Mouse (Mus musculus) small intestine, adult 2 months (tissue): ENCODE measurements at regions not wholly inside any gene's neighbourhood (a gene's known extent, or its start where the extent isn't known, plus 50 kb on each side); places are given as distances from the start of the nearest gene placed in this dataset.

Source experiments
- H3K27ac ChIP-seq: fragments of 200-500 bp; 2 replicates; pipeline ENCODE4 v1.5.1; 2012; ENCODE audit warnings: low read depth, low read length, control low read depth, inconsistent platforms; ENCODE audit not compliant: insufficient read depth
- H3K27me3 ChIP-seq: fragments of 200-500 bp; 2 replicates; pipeline ENCODE4 v1.6.1; 2012; ENCODE audit warnings: mild to moderate bottlenecking, moderate library complexity, low read length, inconsistent platforms; ENCODE audit not compliant: control insufficient read depth, insufficient read depth
- H3K36me3 ChIP-seq: fragments of 200-500 bp; 2 replicates; pipeline ENCODE4 v1.6.1; 2012; ENCODE audit warnings: mild to moderate bottlenecking, low read length, control low read depth, inconsistent platforms; ENCODE audit not compliant: control insufficient read depth, insufficient read depth
- H3K4me1 ChIP-seq: fragments of 200-500 bp; 2 replicates; pipeline ENCODE4 v1.6.1; 2012; ENCODE audit warnings: low read length, inconsistent platforms, mixed read lengths; ENCODE audit not compliant: control insufficient read depth, insufficient read depth, insufficient read length
- H3K4me3 ChIP-seq: fragments of 200-500 bp; 2 replicates; pipeline ENCODE4 v1.5.1; 2012; ENCODE audit warnings: low read depth, mild to moderate bottlenecking, control low read depth, inconsistent platforms, low read length, moderate library complexity
- CTCF ChIP-seq: fragments of 200-500 bp; IDR thresholded peaks from 2 replicates; pipeline ENCODE4 v1.5.1; 2012; ENCODE audit warnings: low read depth, mild to moderate bottlenecking, control low read depth, inconsistent platforms, low read length, moderate library complexity, mixed read lengths; ENCODE audit not compliant: insufficient replicate concordance, insufficient read length; ENCODE audit errors: extremely low read depth
- POLR2A ChIP-seq: fragments of 200-500 bp; IDR thresholded peaks from 2 replicates; pipeline ENCODE4 v1.6.1; 2012; ENCODE audit warnings: low read depth, mild to moderate bottlenecking, control low read depth, inconsistent platforms, low read length, moderate library complexity
- WGBS: fragments of 180-500 bp; shearing (Covaris S2); methylation state at CpG from one replicate; pipeline ENCODE4 v1.1.7; 2018; 5-methylcytosine and 5-hydroxymethylcytosine counted together

- H3K36me3 ChIP-seq: no peaks in the 10 kb centered on the region
- H3K27ac ChIP-seq: no peak overlapping the region
- no peak overlapping the region for H3K4me3 ChIP-seq
- WGBS: 75% methylated on average over 4 of the region's 4 CpGs
- no peaks in the 10 kb centered on the region for H3K27me3 ChIP-seq
- no peak for TF ChIP-seq CTCF
- TF ChIP-seq POLR2A: no peak
- peaks cover 2% of the 10 kb centered on the region; the same call in 1 of the 2 replicates for H3K4me1 ChIP-seq
These were observed 243.7 kb downstream of the Fam49a start for GRCm38 (mm10) chr12:12505590-12505989.

DNA sequence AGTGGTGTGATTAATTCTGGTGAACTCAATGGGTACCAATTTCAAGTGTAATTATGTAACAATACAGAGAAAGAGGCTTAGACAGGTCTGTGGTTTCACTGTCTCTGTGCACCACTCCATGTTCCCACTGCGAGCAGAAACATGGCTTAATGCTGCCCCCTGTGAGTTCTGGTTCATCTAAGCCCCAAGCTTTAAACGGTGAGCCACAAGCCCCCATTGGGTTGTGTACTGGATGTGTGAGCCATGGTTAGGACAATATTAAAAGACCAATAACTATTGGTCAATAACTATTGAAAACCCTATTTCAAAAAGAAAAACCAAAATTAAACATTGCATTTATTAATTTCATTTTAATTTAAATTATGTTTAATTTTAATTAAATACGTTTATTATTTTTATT lies 238.0 kb downstream of the Fam49a start:
- 73% methylated on average over 3 of the region's 3 CpGs for WGBS
- no peaks in the 10 kb centered on the region for H3K4me1 ChIP-seq
- H3K36me3 ChIP-seq: no peaks in the 10 kb centered on the region
- H3K4me3 ChIP-seq: no peak overlapping the region
- TF ChIP-seq POLR2A: no peak
- no peak for TF ChIP-seq CTCF
- H3K27ac ChIP-seq: no peak overlapping the region
- no peaks in the 10 kb centered on the region for H3K27me3 ChIP-seq

DNA sequence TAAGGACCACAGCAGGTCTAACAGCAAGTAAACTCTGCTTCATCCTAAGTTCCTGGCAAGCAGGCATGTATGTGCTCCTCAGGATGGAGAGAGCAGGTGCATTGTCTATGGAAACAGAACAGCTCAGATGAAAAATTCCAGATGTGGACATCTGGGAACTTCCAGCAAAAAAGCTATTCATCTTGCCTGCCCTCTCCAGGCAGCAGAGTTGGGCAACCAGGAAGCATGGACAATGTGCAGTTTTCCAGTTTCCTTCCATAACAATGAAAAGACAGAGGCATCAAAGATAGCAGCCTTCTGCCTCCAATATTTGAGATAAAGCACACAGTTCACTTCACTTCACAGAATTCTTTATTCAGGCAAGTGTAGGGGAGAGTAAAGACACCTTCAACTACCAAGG lies 236.7 kb downstream of the Fam49a start:
- Histone ChIP-seq H3K4me1 (no peaks in the 10 kb centered on the region), H3K36me3 (no peaks in the 10 kb centered on the region), H3K27ac (no peak overlapping the region), H3K4me3 (no peak overlapping the region), H3K27me3 (no peaks in the 10 kb centered on the region)
- TF ChIP-seq POLR2A: no peak
- no peak for TF ChIP-seq CTCF

DNA sequence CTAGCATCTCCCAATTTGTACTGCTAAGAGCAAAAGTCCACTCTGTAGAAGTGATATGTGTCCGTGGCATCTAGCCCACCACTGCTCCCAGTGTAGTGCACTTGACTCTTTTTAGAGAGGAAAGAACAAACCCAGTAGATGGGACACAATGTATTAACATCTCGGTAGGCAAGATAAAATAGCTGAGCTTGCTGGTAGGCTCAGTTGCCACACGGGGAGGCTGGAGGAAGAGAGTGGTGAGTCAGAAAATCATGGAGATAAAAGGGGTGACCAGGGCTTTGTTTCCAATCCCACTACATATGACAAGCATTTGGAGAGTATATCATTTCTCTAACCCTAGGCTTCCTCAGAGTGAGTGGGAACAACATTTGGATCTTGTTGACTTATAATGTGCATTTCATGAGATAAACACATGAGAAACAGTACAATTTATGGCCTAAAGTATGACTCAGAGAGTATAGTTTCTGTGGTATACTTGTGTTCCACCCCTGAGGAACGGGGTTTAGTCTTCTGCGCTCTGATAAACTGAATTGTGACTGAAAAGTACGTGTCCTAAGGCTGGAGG lies 235.4 kb downstream of the Fam49a start:
- 76% methylated on average over 6 of the region's 6 CpGs for WGBS

DNA sequence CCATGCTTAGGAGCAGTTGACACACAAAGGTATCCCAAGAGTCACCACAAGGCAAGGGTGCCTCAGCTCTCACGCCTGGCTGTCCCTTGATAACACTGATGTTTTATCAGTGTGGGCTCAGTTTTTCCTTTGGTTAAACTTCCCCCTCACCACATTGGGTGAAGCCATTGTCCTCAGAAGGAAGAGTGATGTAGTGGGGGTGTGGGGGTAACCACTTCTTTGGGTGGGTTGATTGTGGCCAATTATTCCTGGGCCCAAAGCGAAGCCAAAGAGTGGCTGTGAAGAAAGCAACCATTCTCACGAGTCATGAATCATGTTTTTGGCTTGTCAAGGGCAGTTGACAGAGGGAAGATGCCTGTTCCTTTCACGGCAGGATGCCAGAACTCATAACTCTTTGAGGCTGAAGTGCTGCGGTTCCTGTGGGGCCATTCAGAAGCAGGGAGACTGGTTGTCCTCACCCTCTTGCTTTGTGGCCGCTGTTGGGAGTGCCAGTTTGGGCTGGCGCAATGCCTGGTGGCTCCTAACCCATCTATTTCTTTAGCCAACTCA lies 234.7 kb downstream of the Fam49a start:
- H3K4me1 ChIP-seq: no peaks in the 10 kb centered on the region
- H3K27ac ChIP-seq: no peak overlapping the region
- no peaks in the 10 kb centered on the region for H3K27me3 ChIP-seq
- no peaks in the 10 kb centered on the region for H3K36me3 ChIP-seq
- TF ChIP-seq POLR2A (no peak), CTCF (no peak)
- WGBS: 74% methylated on average over 7 of the region's 7 CpGs
- no peak overlapping the region for H3K4me3 ChIP-seq

More for the DNA sequence above, 235.4 kb downstream of the Fam49a start:
- H3K4me1 ChIP-seq: no peaks in the 10 kb centered on the region
- H3K36me3 ChIP-seq: no peaks in the 10 kb centered on the region
- no peak overlapping the region for H3K4me3 ChIP-seq
- no peak overlapping the region for H3K27ac ChIP-seq
- TF ChIP-seq CTCF: no peak
- TF ChIP-seq POLR2A: no peak
- H3K27me3 ChIP-seq: no peaks in the 10 kb centered on the region

DNA sequence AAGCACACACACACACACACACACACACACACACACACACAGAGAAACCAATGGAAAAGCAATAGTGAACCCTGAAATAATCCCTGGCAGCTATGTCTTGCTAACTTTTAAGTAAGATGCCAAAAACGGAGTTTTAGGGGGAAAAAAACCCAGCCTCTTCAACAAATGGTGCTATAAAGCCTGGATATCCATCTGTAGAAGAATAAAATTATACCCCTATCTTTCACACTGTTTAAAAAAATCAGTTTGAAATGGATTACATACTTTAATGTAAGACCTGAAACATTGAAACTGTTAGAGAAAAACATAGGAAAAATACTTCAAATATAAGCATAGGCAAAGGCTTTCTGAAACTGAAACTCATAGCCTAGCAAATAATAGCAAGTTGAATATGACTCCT lies 228.2 kb downstream of the Fam49a start:
- no peak overlapping the region for H3K4me3 ChIP-seq
- TF ChIP-seq POLR2A (no peak), CTCF (no peak)
- WGBS: 57% methylated on average over 1 of the region's 1 CpGs
- H3K36me3 ChIP-seq: no peaks in the 10 kb centered on the region
- no peaks in the 10 kb centered on the region for H3K4me1 ChIP-seq
- H3K27me3 ChIP-seq: no peaks in the 10 kb centered on the region
- no peak overlapping the region for H3K27ac ChIP-seq

- TF ChIP-seq CTCF: no peak
- TF ChIP-seq POLR2A: no peak
- no peak overlapping the region for H3K4me3 ChIP-seq
- no peaks in the 10 kb centered on the region for H3K4me1 ChIP-seq
- no peaks in the 10 kb centered on the region for H3K27me3 ChIP-seq
- 89% methylated on average over 1 of the region's 1 CpGs for WGBS
- H3K27ac ChIP-seq: no peak overlapping the region
- H3K36me3 ChIP-seq: no peaks in the 10 kb centered on the region
These were observed 226.2 kb downstream of the Fam49a start for GRCm38 (mm10) chr12:12488090-12488489.

GRCm38 (mm10) chr12:12486656-12487356 lies 224.9 kb downstream of the Fam49a start:
- Histone ChIP-seq H3K4me3 (no peak overlapping the region), H3K36me3 (no peaks in the 10 kb centered on the region), H3K27me3 (no peaks in the 10 kb centered on the region), H3K4me1 (no peaks in the 10 kb centered on the region), H3K27ac (no peak overlapping the region)
- no peak for TF ChIP-seq POLR2A
- no peak for TF ChIP-seq CTCF
- 83% methylated on average over 1 of the region's 1 CpGs for WGBS
